ENCODE assay signal across 10 mouse cellular contexts in the genomic region with DNA sequence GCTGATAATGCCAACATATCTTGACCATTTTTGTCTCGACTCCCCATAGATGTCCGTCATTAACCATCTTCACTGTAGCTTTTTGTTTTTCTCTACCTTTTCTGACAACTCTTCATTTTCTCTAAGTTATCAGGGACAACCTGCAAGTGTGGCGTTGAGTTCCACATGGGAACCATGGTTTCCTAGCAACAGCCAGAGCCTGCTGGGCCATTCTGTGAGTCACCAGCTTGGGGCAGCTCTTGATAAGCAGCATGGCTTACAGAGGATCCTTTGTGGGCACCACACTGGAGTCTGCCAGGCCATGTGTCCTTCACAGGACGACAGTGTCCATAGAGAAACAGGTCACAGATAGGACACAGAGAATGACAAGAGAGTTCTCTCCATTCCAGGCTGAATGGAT.
DNase-seq lines count a peak whose midpoint lies in the region; ATAC-seq lines count a peak whose summit lies in the region.
"Had no signal": no experiment of that assay in that cellular context is flagged by ENCODE, and none has a peak within 500 bp of the region (broad histone marks: within the 10 kb centered on the region; RNA-seq: fewer than 3 reads in every experiment).

No protein-coding gene starts in this region.

- no peaks in the 10 kb centered on the region for H3K27me3 ChIP-seq in heart, embryonic 15.5 days
- no peaks in the 10 kb centered on the region for H3K27me3 ChIP-seq in heart, embryonic 12.5 days (replicated peaks)
- H3K27me3 ChIP-seq: embryonic facial prominence, embryonic 15.5 days had no signal

- H3K4me3 ChIP-seq in heart, embryonic 15.5 days, result no peak overlapping the region
- no peak overlapping the region for H3K4me3 ChIP-seq in heart, embryonic 12.5 days
- H3K4me3 ChIP-seq: embryonic facial prominence, embryonic 15.5 days had no signal

- WGBS in heart, embryonic 15.5 days, result 54% methylated on average over 4 of the region's 4 CpGs
- WGBS in heart, embryonic 12.5 days, result 42% methylated on average over 4 of the region's 4 CpGs

- H3K36me3 ChIP-seq in heart, embryonic 15.5 days, result no peaks in the 10 kb centered on the region
- H3K36me3 ChIP-seq in heart, embryonic 12.5 days, result no peaks in the 10 kb centered on the region
- H3K36me3 ChIP-seq: embryonic facial prominence, embryonic 15.5 days had no signal

- H3K27ac ChIP-seq in heart, embryonic 15.5 days, result no peak overlapping the region
- H3K27ac ChIP-seq in heart, embryonic 12.5 days (ENCODE audit: poor library complexity, severe bottlenecking), result no peak overlapping the region
- H3K27ac ChIP-seq: embryonic facial prominence, embryonic 15.5 days had no signal

- 0 out of 2 replicates have a peak, but pooled peaks have one; percentile 43 for ATAC-seq in heart, embryonic 15.5 days (replicated peaks; ENCODE audit: insufficient number of reproducible peaks, insufficient read depth, low FRiP score, low read depth)
- no peak for ATAC-seq in heart, embryonic 12.5 days (ENCODE audit: insufficient number of reproducible peaks, low FRiP score)

- no peaks in the 10 kb centered on the region for H3K9me3 ChIP-seq in heart, embryonic 15.5 days (replicated peaks)
- no peaks in the 10 kb centered on the region for H3K9me3 ChIP-seq in heart, embryonic 12.5 days (replicated peaks)
- H3K9me3 ChIP-seq: embryonic facial prominence, embryonic 15.5 days had no signal

- no peak overlapping the region for H3K9ac ChIP-seq in heart, embryonic 15.5 days
- H3K9ac ChIP-seq in heart, embryonic 12.5 days, result no peak overlapping the region
- H3K9ac ChIP-seq: embryonic facial prominence, embryonic 15.5 days had no signal

- DNase-seq in retina, postnatal 1 day, result peak; percentile 69
- no peak for DNase-seq in retina, embryonic 14.5 days (ENCODE audit: low spot score)
- DNase-seq in cerebellum, postnatal 14 days, result peak; percentile 72 to 75
- DNase-seq in testis, postnatal 14 days (ENCODE audit: low spot score), result peak; percentile 65
- DNase-seq in spleen, adult 12 weeks (ENCODE audit: low spot score), result no peak
- no peak for DNase-seq in lung, postnatal 4 days
- DNase-seq: lung, adult 2 months had no signal

- peaks cover 18% of the 10 kb centered on the region for H3K4me1 ChIP-seq in heart, embryonic 15.5 days (replicated peaks)
- H3K4me1 ChIP-seq in heart, embryonic 12.5 days (replicated peaks), result peaks cover 14% of the 10 kb centered on the region

- H3K4me2 ChIP-seq in heart, embryonic 15.5 days, result no peak overlapping the region
- no peak overlapping the region for H3K4me2 ChIP-seq in heart, embryonic 12.5 days
- H3K4me2 ChIP-seq: embryonic facial prominence, embryonic 15.5 days had no signal

Comparison
In these comparisons a context has a peak if more than half of its experiments do, and no peak if none do; other contexts are left out.
1. DNase-seq: peak in retina, postnatal 1 day (single experiment), cerebellum, postnatal 14 days (2 of 2) and testis, postnatal 14 days (single experiment); none in retina, embryonic 14.5 days (single experiment), spleen, adult 12 weeks (single experiment) and lung, postnatal 4 days (0 of 2).